Mouse (Mus musculus) hindbrain, embryonic 13.5 days (tissue): ENCODE results near the gene Hoxc5. TPM values are rescaled to one million over a fixed set of nuclear protein-coding genes. Genes with fewer than 3 reads are reported as not detected.

ENCODE experiments used
- ATAC-seq: fragments of 200-750 bp; cut with Nextera tagmentation; 2 replicates; pipeline ENCODE4 v1.8.0; 2017; ENCODE audit warnings: moderate TSS enrichment; ENCODE audit not compliant: low FRiP score
- H3K27ac ChIP-seq: fragments of 300-500 bp; sonication (generic); 2 replicates; pipeline ENCODE4 v1.5.1; 2015; ENCODE audit warnings: inconsistent platforms, mild to moderate bottlenecking, moderate library complexity
- H3K27me3 ChIP-seq: fragments of 300-500 bp; sonication (generic); 2 replicates; pipeline ENCODE4 v1.6.1; 2015; ENCODE audit warnings: mild to moderate bottlenecking, inconsistent platforms
- H3K36me3 ChIP-seq: fragments of 300-500 bp; sonication (generic); 2 replicates; pipeline ENCODE4 v1.6.1; 2015; ENCODE audit warnings: mild to moderate bottlenecking, inconsistent platforms
- H3K4me1 ChIP-seq: fragments of 300-500 bp; sonication (generic); replicated peaks from 2 replicates; pipeline ENCODE4 v1.6.1; 2015; ENCODE audit warnings: inconsistent platforms
- H3K4me2 ChIP-seq: fragments of 300-500 bp; sonication (generic); 2 replicates; pipeline ENCODE4 v1.6.1; 2015; ENCODE audit warnings: inconsistent platforms, mild to moderate bottlenecking, moderate library complexity
- H3K4me3 ChIP-seq: fragments of 300-500 bp; sonication (generic); 2 replicates; pipeline ENCODE4 v1.5.1; 2015; ENCODE audit warnings: mild to moderate bottlenecking, inconsistent platforms
- H3K9ac ChIP-seq: fragments of 300-500 bp; sonication (generic); 2 replicates; pipeline ENCODE4 v1.6.1; 2015; ENCODE audit warnings: mild to moderate bottlenecking, inconsistent platforms
- H3K9me3 ChIP-seq: fragments of 300-500 bp; sonication (generic); 2 replicates; pipeline ENCODE4 v1.6.1; 2016; ENCODE audit warnings: inconsistent platforms
- WGBS: fragments of 180-500 bp; shearing (Covaris S2); methylation state at CpG from one replicate; pipeline ENCODE4 v1.1.7; 2015; 5-methylcytosine and 5-hydroxymethylcytosine counted together
- polyA plus RNA-seq: library from polyadenylated mRNA; unstranded; fragments of >200 nt; fragmentation: Nextera tagmentation; extraction: Ambion mirVana; gene quantifications from 2 replicates; pipeline ENCODE4 v1.2.1, GENCODE M21; 2015

The Hoxc5 gene
- polyA plus RNA-seq, 1 experiment from 2014 or later, result 39.2 TPM

GRCm38 (mm10) chr15:103042209-103042608 is 75.0 kb downstream of the Hoxc5 start:
- ATAC-seq, result no peak
- Histone ChIP-seq H3K4me2 (peak overlapping the region; percentile 25), H3K9ac (0 out of 2 replicates have a peak overlapping the region, but pooled peaks have one; percentile 9), H3K9me3 (no peaks in the 10 kb centered on the region), H3K4me1 (peaks cover 46% of the 10 kb centered on the region), H3K36me3 (no peaks in the 10 kb centered on the region), H3K4me3 (no peak overlapping the region), H3K27ac (peak overlapping the region; percentile 97), H3K27me3 (peaks cover 87% of the 10 kb centered on the region)
- 0% methylated on average over 1 of the region's 1 CpGs for WGBS

- WGBS, result 78% methylated on average over 2 of the region's 2 CpGs
- H3K27me3 ChIP-seq, result peaks cover 85% of the 10 kb centered on the region
- H3K9me3 ChIP-seq, result no peaks in the 10 kb centered on the region
- H3K4me2 ChIP-seq, result no peak overlapping the region
- H3K36me3 ChIP-seq, result no peaks in the 10 kb centered on the region
- 0 out of 2 replicates have a peak overlapping the region, but pooled peaks have one; percentile 21 for H3K9ac ChIP-seq
- peaks cover 33% of the 10 kb centered on the region for H3K4me1 ChIP-seq
- no peak for ATAC-seq
- H3K27ac ChIP-seq, result no peak overlapping the region
- no peak overlapping the region for H3K4me3 ChIP-seq
Measured at GRCm38 (mm10) chr15:103051670-103052069, 84.4 kb downstream of the Hoxc5 start.

GRCm38 (mm10) chr15:103053210-103053609 is 86.0 kb downstream of the Hoxc5 start:
- Histone ChIP-seq H3K4me2 (no peak overlapping the region), H3K4me1 (peaks cover 42% of the 10 kb centered on the region), H3K9me3 (no peaks in the 10 kb centered on the region), H3K36me3 (no peaks in the 10 kb centered on the region), H3K27ac (no peak overlapping the region), H3K4me3 (no peak overlapping the region), H3K9ac (no peak overlapping the region), H3K27me3 (peaks cover 87% of the 10 kb centered on the region)
- no peak for ATAC-seq

GRCm38 (mm10) chr15:103056396-103056795 is 89.2 kb downstream of the Hoxc5 start:
- Histone ChIP-seq H3K4me2 (peak overlapping the region; percentile 56), H3K27me3 (peaks cover 83% of the 10 kb centered on the region), H3K36me3 (no peaks in the 10 kb centered on the region), H3K9me3 (no peaks in the 10 kb centered on the region), H3K4me1 (peaks cover 52% of the 10 kb centered on the region), H3K27ac (peak overlapping the region; percentile 87), H3K4me3 (peak overlapping the region; percentile 32), H3K9ac (peak overlapping the region; percentile 71; the same call in 1 of the 2 replicates)
- WGBS, result 40% methylated on average over 2 of the region's 2 CpGs
- ATAC-seq, result no peak

GRCm38 (mm10) chr15:103058715-103059114 is 91.5 kb downstream of the Hoxc5 start:
- no peak for ATAC-seq
- H3K27ac ChIP-seq, result peak overlapping the region; percentile 96
- no peaks in the 10 kb centered on the region for H3K9me3 ChIP-seq
- peak overlapping the region; percentile 44 for H3K4me3 ChIP-seq
- H3K4me1 ChIP-seq, result peaks cover 61% of the 10 kb centered on the region
- peak overlapping the region; percentile 61 for H3K4me2 ChIP-seq
- no peaks in the 10 kb centered on the region for H3K36me3 ChIP-seq
- H3K9ac ChIP-seq, result peak overlapping the region; percentile 82
- 3% methylated on average over 12 of the region's 12 CpGs for WGBS
- H3K27me3 ChIP-seq, result peaks cover 86% of the 10 kb centered on the region

- Histone ChIP-seq H3K27me3 (peaks cover 86% of the 10 kb centered on the region), H3K4me2 (peak overlapping the region; percentile 61), H3K9ac (peak overlapping the region; percentile 82), H3K4me3 (peak overlapping the region; percentile 44), H3K9me3 (no peaks in the 10 kb centered on the region), H3K4me1 (peaks cover 59% of the 10 kb centered on the region), H3K27ac (peak overlapping the region; percentile 96), H3K36me3 (no peaks in the 10 kb centered on the region)
- ATAC-seq, result no peak
- under 1% methylated on average over 21 of the region's 21 CpGs for WGBS
Measured at GRCm38 (mm10) chr15:103059393-103059992, 92.2 kb downstream of the Hoxc5 start.

GRCm38 (mm10) chr15:103060021-103060340 is 92.7 kb downstream of the Hoxc5 start:
- H3K4me3 ChIP-seq, result peak overlapping the region; percentile 44
- H3K4me1 ChIP-seq, result peaks cover 54% of the 10 kb centered on the region
- peak overlapping the region; percentile 96 for H3K27ac ChIP-seq
- peak overlapping the region; percentile 61 for H3K4me2 ChIP-seq
- ATAC-seq, result 0 out of 2 replicates have a peak, but pooled peaks have one; percentile 25
- no peaks in the 10 kb centered on the region for H3K36me3 ChIP-seq
- peaks cover 85% of the 10 kb centered on the region for H3K27me3 ChIP-seq
- H3K9ac ChIP-seq, result peak overlapping the region; percentile 82
- WGBS, result 6% methylated on average over 11 of the region's 11 CpGs
- H3K9me3 ChIP-seq, result no peaks in the 10 kb centered on the region

GRCm38 (mm10) chr15:103060341-103061130 is 93.3 kb downstream of the Hoxc5 start:
- peak overlapping the region; percentile 44 for H3K4me3 ChIP-seq
- no peaks in the 10 kb centered on the region for H3K9me3 ChIP-seq
- H3K9ac ChIP-seq, result peak overlapping the region; percentile 82
- WGBS, result 3% methylated on average over 36 of the region's 36 CpGs
- peak overlapping the region; percentile 96 for H3K27ac ChIP-seq
- H3K4me2 ChIP-seq, result peak overlapping the region; percentile 61
- no peaks in the 10 kb centered on the region for H3K36me3 ChIP-seq
- peak; percentile 80 for ATAC-seq
- H3K27me3 ChIP-seq, result peaks cover 85% of the 10 kb centered on the region
- peaks cover 52% of the 10 kb centered on the region for H3K4me1 ChIP-seq

GRCm38 (mm10) chr15:103061131-103061825 is 94.0 kb downstream of the Hoxc5 start:
- Histone ChIP-seq H3K9me3 (no peaks in the 10 kb centered on the region), H3K27me3 (peaks cover 86% of the 10 kb centered on the region), H3K4me3 (peak overlapping the region; percentile 44), H3K4me1 (peaks cover 49% of the 10 kb centered on the region), H3K36me3 (no peaks in the 10 kb centered on the region), H3K27ac (peak overlapping the region; percentile 96), H3K4me2 (peak overlapping the region; percentile 61), H3K9ac (peak overlapping the region; percentile 82)
- no peak; the same call in 1 of the 2 replicates for ATAC-seq
- 1% methylated on average over 30 of the region's 30 CpGs for WGBS

GRCm38 (mm10) chr15:103061988-103062387 is 94.7 kb downstream of the Hoxc5 start:
- Histone ChIP-seq H3K27ac (peak overlapping the region; percentile 96), H3K9me3 (no peaks in the 10 kb centered on the region), H3K36me3 (no peaks in the 10 kb centered on the region), H3K9ac (no peak overlapping the region), H3K4me2 (peak overlapping the region; percentile 61), H3K4me3 (no peak overlapping the region), H3K4me1 (peaks cover 42% of the 10 kb centered on the region), H3K27me3 (peaks cover 86% of the 10 kb centered on the region)
- no peak for ATAC-seq
- WGBS, result 12% methylated on average over 2 of the region's 2 CpGs

GRCm38 (mm10) chr15:103065642-103066041 is 98.4 kb downstream of the Hoxc5 start:
- Histone ChIP-seq H3K9ac (no peak overlapping the region), H3K4me2 (no peak overlapping the region), H3K36me3 (no peaks in the 10 kb centered on the region), H3K4me1 (peaks cover 56% of the 10 kb centered on the region), H3K4me3 (no peak overlapping the region), H3K27ac (peak overlapping the region; percentile 53; the same call in 1 of the 2 replicates), H3K27me3 (peaks cover 95% of the 10 kb centered on the region), H3K9me3 (no peaks in the 10 kb centered on the region)
- 39% methylated on average over 7 of the region's 7 CpGs for WGBS
- no peak; the same call in 1 of the 2 replicates for ATAC-seq
